Mouse (Mus musculus): ENCODE results near the gene Tex10.
"Not testable (repeated sequence)": the region's sequence is repeated elsewhere in the genome, so short reads cannot be mapped to it uniquely, and the experiment has no call there.

The Tex10 gene

GRCm38 (mm10) chr4:48405724-48406491 lies 67.4 kb downstream of the Tex10 start:
- in situ Hi-C loops (cut with MboI; ENCODE audit: low sequenced_read_pairs), result not testable (repeated sequence)

GRCm38 (mm10) chr4:48403066-48403640 lies 70.1 kb downstream of the Tex10 start:
- in situ Hi-C loops (cut with MboI; ENCODE audit: low sequenced_read_pairs), result no loop called here

GRCm38 (mm10) chr4:48396949-48397348 lies 76.3 kb downstream of the Tex10 start:
- in situ Hi-C loops (cut with MboI; ENCODE audit: low sequenced_read_pairs), result no loop called here

- in situ Hi-C loops (cut with MboI; ENCODE audit: low sequenced_read_pairs), result loop anchor here (10.0 kb wide), 1 partner anchor 158 kb away; no protein-coding TSS in a partner anchor
Measured at GRCm38 (mm10) chr4:48382506-48382905, 90.8 kb downstream of the Tex10 start.

- in situ Hi-C loops (cut with MboI; ENCODE audit: low sequenced_read_pairs), result loop anchor here (10.0 kb wide), 1 partner anchor 156 kb away; no protein-coding TSS in a partner anchor
Measured at GRCm38 (mm10) chr4:48380940-48381339, 92.3 kb downstream of the Tex10 start.

Measured in CH12F3 (cell line).